Mouse (Mus musculus): ENCODE measurements at regions not wholly inside any gene's neighbourhood (a gene's known extent, or its start where the extent isn't known, plus 50 kb on each side); places are given as distances from the start of the nearest gene placed in this dataset.

GRCm38 (mm10) chr13:10653376-10654085 lies 292.9 kb upstream of the Chrm3 start:
- Histone ChIP-seq H3K27ac (replicated peaks; ENCODE audit: low read depth, low read length) (no peak overlapping the region), H3K4me1 (ENCODE audit: control insufficient read depth, insufficient read depth, low read length) (no peaks in the 10 kb centered on the region), H3K4me3 (replicated peaks; ENCODE audit: low read length) (no peak overlapping the region), H3K9me3 (ENCODE audit: control insufficient read depth, low read length) (no peaks in the 10 kb centered on the region), H3K27me3 (ENCODE audit: control insufficient read depth, insufficient read depth, low read length) (no peaks in the 10 kb centered on the region), H3K36me3 (ENCODE audit: control insufficient read depth, insufficient read depth, low read length) (no peaks in the 10 kb centered on the region), H3K4me2 (replicated peaks; ENCODE audit: low read depth, low read length, severe bottlenecking) (no peak overlapping the region), H3K9ac (ENCODE audit: low read depth, low read length, severe bottlenecking) (no peak overlapping the region)
- TF ChIP-seq POLR2A (IDR thresholded peaks at IDR 0.05; ENCODE audit: borderline replicate concordance, extremely low read depth, insufficient read depth, insufficient read length) = no peak
- DNase-seq (ENCODE audit: low spot score) (peak; percentile 22), ATAC-seq (ENCODE audit: low FRiP score, low read depth) (no peak)
- WGBS = 72% methylated on average over 9 of the region's 9 CpGs

- DNase-seq (ENCODE audit: low spot score) (peak; percentile 11), ATAC-seq (ENCODE audit: low FRiP score, low read depth) (no peak)
- TF ChIP-seq POLR2A (IDR thresholded peaks at IDR 0.05; ENCODE audit: borderline replicate concordance, extremely low read depth, insufficient read depth, insufficient read length) = no peak
- no peaks in the 10 kb centered on the region for H3K9me3 ChIP-seq (ENCODE audit: control insufficient read depth, low read length)
- H3K27me3 ChIP-seq (ENCODE audit: control insufficient read depth, insufficient read depth, low read length) = no peaks in the 10 kb centered on the region
- no peak overlapping the region for H3K4me3 ChIP-seq (replicated peaks; ENCODE audit: low read length)
- 75% methylated on average over 4 of the region's 4 CpGs for WGBS
- no peaks in the 10 kb centered on the region for H3K4me1 ChIP-seq (ENCODE audit: control insufficient read depth, insufficient read depth, low read length)
- no peaks in the 10 kb centered on the region for H3K36me3 ChIP-seq (ENCODE audit: control insufficient read depth, insufficient read depth, low read length)
- no peak overlapping the region for H3K9ac ChIP-seq (ENCODE audit: low read depth, low read length, severe bottlenecking)
- no peak overlapping the region for H3K27ac ChIP-seq (replicated peaks; ENCODE audit: low read depth, low read length)
- H3K4me2 ChIP-seq (replicated peaks; ENCODE audit: low read depth, low read length, severe bottlenecking) = no peak overlapping the region
These were observed 276.2 kb upstream of the Chrm3 start for GRCm38 (mm10) chr13:10636859-10637258.

- no peak overlapping the region for H3K4me2 ChIP-seq (replicated peaks; ENCODE audit: low read depth, low read length, severe bottlenecking)
- WGBS = 65% methylated on average over 2 of the region's 2 CpGs
- no peaks in the 10 kb centered on the region for H3K9me3 ChIP-seq (ENCODE audit: control insufficient read depth, low read length)
- no peaks in the 10 kb centered on the region for H3K27me3 ChIP-seq (ENCODE audit: control insufficient read depth, insufficient read depth, low read length)
- H3K4me3 ChIP-seq (replicated peaks; ENCODE audit: low read length) = no peak overlapping the region
- TF ChIP-seq POLR2A (IDR thresholded peaks at IDR 0.05; ENCODE audit: borderline replicate concordance, extremely low read depth, insufficient read depth, insufficient read length) = no peak
- H3K4me1 ChIP-seq (ENCODE audit: control insufficient read depth, insufficient read depth, low read length) = no peaks in the 10 kb centered on the region
- no peak for DNase-seq (ENCODE audit: low spot score)
- no peak overlapping the region for H3K9ac ChIP-seq (ENCODE audit: low read depth, low read length, severe bottlenecking)
- no peaks in the 10 kb centered on the region for H3K36me3 ChIP-seq (ENCODE audit: control insufficient read depth, insufficient read depth, low read length)
- no peak overlapping the region for H3K27ac ChIP-seq (replicated peaks; ENCODE audit: low read depth, low read length)
- no peak for ATAC-seq (ENCODE audit: low FRiP score, low read depth)
These were observed 269.8 kb upstream of the Chrm3 start for GRCm38 (mm10) chr13:10630467-10630866.

GRCm38 (mm10) chr13:10619661-10620060 lies 259.0 kb upstream of the Chrm3 start:
- DNase-seq (ENCODE audit: low spot score) = no peak
- no peak for ATAC-seq (ENCODE audit: low FRiP score, low read depth)
- Histone ChIP-seq H3K27me3 (ENCODE audit: control insufficient read depth, insufficient read depth, low read length) (no peaks in the 10 kb centered on the region), H3K4me1 (ENCODE audit: control insufficient read depth, insufficient read depth, low read length) (no peaks in the 10 kb centered on the region), H3K27ac (replicated peaks; ENCODE audit: low read depth, low read length) (no peak overlapping the region), H3K9me3 (ENCODE audit: control insufficient read depth, low read length) (no peaks in the 10 kb centered on the region), H3K9ac (ENCODE audit: low read depth, low read length, severe bottlenecking) (no peak overlapping the region), H3K4me2 (replicated peaks; ENCODE audit: low read depth, low read length, severe bottlenecking) (no peak overlapping the region), H3K36me3 (ENCODE audit: control insufficient read depth, insufficient read depth, low read length) (no peaks in the 10 kb centered on the region), H3K4me3 (replicated peaks; ENCODE audit: low read length) (no peak overlapping the region)
- TF ChIP-seq POLR2A (IDR thresholded peaks at IDR 0.05; ENCODE audit: borderline replicate concordance, extremely low read depth, insufficient read depth, insufficient read length) = no peak

- Histone ChIP-seq H3K4me1 (ENCODE audit: control insufficient read depth, insufficient read depth, low read length) (no peaks in the 10 kb centered on the region), H3K4me2 (replicated peaks; ENCODE audit: low read depth, low read length, severe bottlenecking) (no peak overlapping the region), H3K9ac (ENCODE audit: low read depth, low read length, severe bottlenecking) (no peak overlapping the region), H3K27ac (replicated peaks; ENCODE audit: low read depth, low read length) (no peak overlapping the region), H3K9me3 (ENCODE audit: control insufficient read depth, low read length) (no peaks in the 10 kb centered on the region), H3K4me3 (replicated peaks; ENCODE audit: low read length) (no peak overlapping the region), H3K36me3 (ENCODE audit: control insufficient read depth, insufficient read depth, low read length) (no peaks in the 10 kb centered on the region), H3K27me3 (ENCODE audit: control insufficient read depth, insufficient read depth, low read length) (no peaks in the 10 kb centered on the region)
- no peak for TF ChIP-seq POLR2A (IDR thresholded peaks at IDR 0.05; ENCODE audit: borderline replicate concordance, extremely low read depth, insufficient read depth, insufficient read length)
- 75% methylated on average over 3 of the region's 3 CpGs for WGBS
- no peak for DNase-seq (ENCODE audit: low spot score)
- no peak for ATAC-seq (ENCODE audit: low FRiP score, low read depth)
These were observed 257.8 kb upstream of the Chrm3 start for GRCm38 (mm10) chr13:10618421-10618954.
